Mouse (Mus musculus): ENCODE measurements around the gene Sp7. TPM values are rescaled to one million over a fixed set of nuclear protein-coding genes. Genes with fewer than 3 reads are reported as not detected.

The Sp7 gene
- total RNA-seq, 1 experiment, result 0.09 TPM

DNA sequence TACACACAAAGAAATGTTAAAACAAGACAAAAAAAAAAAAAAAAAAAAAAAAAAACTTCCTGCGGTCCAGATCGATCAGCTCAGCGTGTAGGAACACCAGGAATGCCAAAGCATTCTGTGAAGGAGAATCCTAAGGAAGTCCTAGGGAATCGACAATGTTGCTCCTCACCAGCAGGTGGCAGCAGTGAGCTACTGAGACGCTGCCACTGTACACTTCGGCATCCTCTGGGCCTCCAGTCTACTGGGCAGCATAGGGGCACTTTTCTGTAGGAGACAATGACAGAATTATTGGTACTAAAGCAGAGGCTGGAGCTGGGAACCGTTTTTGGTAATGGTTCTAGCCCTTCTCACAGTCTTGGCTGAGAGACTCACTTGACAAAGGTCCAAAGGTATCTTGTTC lies 14.6 kb upstream of the Sp7 start:
- Histone ChIP-seq H3K36me3 (ENCODE audit: control insufficient read depth, insufficient read depth, low read length, poor library complexity, severe bottlenecking) (no peaks in the 10 kb centered on the region), H3K9ac (ENCODE audit: insufficient read depth, low read depth, low read length, poor library complexity, severe bottlenecking) (no peak overlapping the region), H3K9me3 (ENCODE audit: control insufficient read depth, insufficient read depth, low read depth, low read length) (no peaks in the 10 kb centered on the region), H3K27ac (ENCODE audit: insufficient read depth, low read depth, low read length, poor library complexity, severe bottlenecking) (no peak overlapping the region), H3K4me1 (ENCODE audit: control insufficient read depth in 2 of 2, insufficient read depth in 2 of 2, low read length in 2 of 2, poor library complexity in 1 of 2) (peaks cover 0 to 16% of the 10 kb centered on the region in 2 experiments; a peak in 2 of 4 replicates), H3K4me3 (ENCODE audit: insufficient read depth in 1 of 2, low read depth in 1 of 2, low read length in 2 of 2, poor library complexity in 1 of 2, severe bottlenecking in 1 of 2) (no peak overlapping the region)
- TF ChIP-seq ZC3H11A (IDR thresholded peaks at IDR 0.05; ENCODE audit: borderline replicate concordance, low read depth, low read length), result peak; percentile 87; the same call in 1 of the 2 replicates
- peak; percentile 93 for TF ChIP-seq ZNF384 (IDR thresholded peaks at IDR 0.05; ENCODE audit: low read depth, low read length)
- no peak for TF ChIP-seq CHD2 (IDR thresholded peaks at IDR 0.05; ENCODE audit: low read depth, low read length)
- TF ChIP-seq HCFC1 (IDR thresholded peaks at IDR 0.05; ENCODE audit: borderline replicate concordance, insufficient read depth, low read length), result 0 out of 2 replicates have a peak, but pooled peaks have one; percentile 38
- no peak for TF ChIP-seq MAFK (IDR thresholded peaks at IDR 0.05; ENCODE audit: insufficient read depth, low read depth, low read length)
- in situ Hi-C loops (cut with MboI; ENCODE audit: low sequenced_read_pairs in 2 of 2, unreplicated experiment in 2 of 2), result no loop called here
- peak; percentile 77 for DNase-seq (ENCODE audit: low read depth, low spot score)

DNA sequence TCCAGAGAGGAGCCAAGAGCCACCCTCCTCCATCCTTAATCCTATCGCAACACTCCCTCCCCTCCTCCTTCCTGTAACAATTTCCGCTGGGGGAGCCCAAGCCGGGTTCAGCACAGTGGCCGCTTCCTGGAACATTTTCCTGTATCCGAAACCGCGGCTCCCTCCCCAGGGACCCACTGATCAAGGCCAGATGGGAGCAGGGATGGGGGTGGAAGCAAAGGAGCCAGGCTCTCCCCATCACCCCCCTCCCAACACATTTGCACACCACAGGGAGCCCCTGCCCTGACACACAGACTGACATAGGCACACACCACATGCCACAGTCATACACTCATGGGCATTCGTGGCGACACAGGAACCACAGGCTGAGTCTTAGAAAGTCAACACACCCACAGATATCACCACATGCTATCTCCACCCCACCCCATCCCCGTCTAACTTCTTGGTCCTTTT lies 10.9 kb upstream of the Sp7 start:
- H3K27ac ChIP-seq (ENCODE audit: insufficient read depth, low read depth, low read length, poor library complexity, severe bottlenecking), result no peak overlapping the region
- in situ Hi-C loops (cut with MboI; ENCODE audit: low sequenced_read_pairs in 2 of 2, unreplicated experiment in 2 of 2), result no loop called here
- DNase-seq (ENCODE audit: low read depth, low spot score), result no peak
- TF ChIP-seq MAFK (IDR thresholded peaks at IDR 0.05; ENCODE audit: insufficient read depth, low read depth, low read length), result no peak
- no peak for TF ChIP-seq HCFC1 (IDR thresholded peaks at IDR 0.05; ENCODE audit: borderline replicate concordance, insufficient read depth, low read length)
- TF ChIP-seq ZNF384 (IDR thresholded peaks at IDR 0.05; ENCODE audit: low read depth, low read length), result no peak
- TF ChIP-seq CHD2 (IDR thresholded peaks at IDR 0.05; ENCODE audit: low read depth, low read length), result no peak
- no peak for TF ChIP-seq ZC3H11A (IDR thresholded peaks at IDR 0.05; ENCODE audit: borderline replicate concordance, low read depth, low read length)
- peak overlapping the region in 1 of 2 experiments; percentile 14; a peak in 1 of 4 replicates for H3K4me3 ChIP-seq (ENCODE audit: insufficient read depth in 1 of 2, low read depth in 1 of 2, low read length in 2 of 2, poor library complexity in 1 of 2, severe bottlenecking in 1 of 2)
- no peaks in the 10 kb centered on the region for H3K9me3 ChIP-seq (ENCODE audit: control insufficient read depth, insufficient read depth, low read depth, low read length)
- H3K9ac ChIP-seq (ENCODE audit: insufficient read depth, low read depth, low read length, poor library complexity, severe bottlenecking), result 0 out of 2 replicates have a peak overlapping the region, but pooled peaks have one; percentile 12
- peaks cover 3 to 11% of the 10 kb centered on the region in 2 experiments; a peak in 3 of 4 replicates for H3K4me1 ChIP-seq (ENCODE audit: control insufficient read depth in 2 of 2, insufficient read depth in 2 of 2, low read length in 2 of 2, poor library complexity in 1 of 2)
- no peaks in the 10 kb centered on the region for H3K36me3 ChIP-seq (ENCODE audit: control insufficient read depth, insufficient read depth, low read length, poor library complexity, severe bottlenecking)

DNA sequence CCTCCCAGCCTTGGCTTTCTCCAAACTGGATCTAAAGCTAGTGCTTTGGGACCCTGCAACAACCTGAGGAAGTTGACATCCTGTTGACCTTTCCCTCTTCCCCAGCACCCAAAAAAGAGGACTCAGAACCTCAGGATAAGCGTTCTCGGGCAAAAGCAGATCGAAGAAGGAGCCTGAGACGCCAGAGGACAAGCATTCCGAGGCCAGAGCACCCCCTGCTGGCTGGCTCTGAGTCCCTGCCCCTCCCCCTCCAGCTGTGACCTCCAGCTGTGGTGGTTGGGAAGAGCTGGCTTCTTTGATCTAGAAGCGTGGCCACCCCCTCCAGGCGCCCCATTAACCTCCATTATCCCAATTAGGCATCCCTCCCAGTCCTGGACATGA lies 10.2 kb upstream of the Sp7 start:
- Histone ChIP-seq H3K4me1 (ENCODE audit: control insufficient read depth in 2 of 2, insufficient read depth in 2 of 2, low read length in 2 of 2, poor library complexity in 1 of 2) (peaks cover 3 to 11% of the 10 kb centered on the region in 2 experiments; a peak in 3 of 4 replicates), H3K27ac (ENCODE audit: insufficient read depth, low read depth, low read length, poor library complexity, severe bottlenecking) (no peak overlapping the region), H3K9ac (ENCODE audit: insufficient read depth, low read depth, low read length, poor library complexity, severe bottlenecking) (peak overlapping the region; percentile 63; the same call in 1 of the 2 replicates), H3K9me3 (ENCODE audit: control insufficient read depth, insufficient read depth, low read depth, low read length) (no peaks in the 10 kb centered on the region), H3K4me3 (ENCODE audit: insufficient read depth in 1 of 2, low read depth in 1 of 2, low read length in 2 of 2, poor library complexity in 1 of 2, severe bottlenecking in 1 of 2) (peak overlapping the region; percentile 80 to 85), H3K36me3 (ENCODE audit: control insufficient read depth, insufficient read depth, low read length, poor library complexity, severe bottlenecking) (no peaks in the 10 kb centered on the region)
- TF ChIP-seq CHD2 (IDR thresholded peaks at IDR 0.05; ENCODE audit: low read depth, low read length) (peak; percentile 52; the same call in 1 of the 2 replicates), HCFC1 (IDR thresholded peaks at IDR 0.05; ENCODE audit: borderline replicate concordance, insufficient read depth, low read length) (peak; percentile 45; the same call in 1 of the 2 replicates), ZNF384 (IDR thresholded peaks at IDR 0.05; ENCODE audit: low read depth, low read length) (no peak), ZC3H11A (IDR thresholded peaks at IDR 0.05; ENCODE audit: borderline replicate concordance, low read depth, low read length) (no peak)
- in situ Hi-C loops (cut with MboI; ENCODE audit: low sequenced_read_pairs in 2 of 2, unreplicated experiment in 2 of 2), result no loop called here
- DNase-seq (ENCODE audit: low read depth, low spot score), result peak; percentile 91

DNA sequence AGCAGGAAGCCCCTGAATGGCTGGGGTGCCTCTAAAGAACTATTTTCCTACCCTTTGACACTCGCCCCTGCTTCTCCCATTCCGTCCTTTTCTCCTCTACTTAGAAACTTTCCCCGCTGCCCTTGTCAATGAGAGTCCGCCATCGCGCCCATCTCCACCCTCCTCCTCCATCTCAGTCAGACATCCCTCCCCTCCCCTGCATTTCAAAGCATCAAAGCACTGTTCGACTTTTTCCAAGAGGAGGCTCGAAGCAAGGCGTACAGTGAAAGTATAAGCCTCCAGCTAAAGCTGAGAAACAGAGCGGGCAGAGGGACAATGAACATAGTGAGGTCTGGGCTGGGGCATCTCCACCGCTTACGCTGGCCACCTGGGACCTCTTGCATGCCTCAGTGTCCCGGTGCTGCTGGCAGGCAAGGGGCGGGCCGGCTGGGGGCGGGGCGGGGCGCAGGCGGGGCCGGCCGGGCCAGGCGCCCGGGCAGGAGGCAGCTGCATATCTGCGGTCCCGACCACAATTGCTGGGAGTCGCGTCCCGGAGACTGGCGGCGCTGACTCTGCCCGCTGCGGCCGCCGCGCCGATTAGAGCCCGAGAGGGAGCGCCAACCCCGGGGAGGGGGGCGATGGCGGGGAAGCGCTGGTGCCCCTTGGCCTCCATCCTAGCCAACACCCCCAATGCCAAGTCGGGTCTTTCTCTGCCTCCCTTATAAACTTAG lies 9.6 kb upstream of the Sp7 start:
- H3K4me1 ChIP-seq (ENCODE audit: control insufficient read depth in 2 of 2, insufficient read depth in 2 of 2, low read length in 2 of 2, poor library complexity in 1 of 2), result peaks cover 3 to 8% of the 10 kb centered on the region in 2 experiments; a peak in 3 of 4 replicates
- in situ Hi-C loops (cut with MboI; ENCODE audit: low sequenced_read_pairs in 2 of 2, unreplicated experiment in 2 of 2), result no loop called here
- peak overlapping the region; percentile 63 for H3K9ac ChIP-seq (ENCODE audit: insufficient read depth, low read depth, low read length, poor library complexity, severe bottlenecking)
- no peak for DNase-seq (ENCODE audit: low read depth, low spot score)
- TF ChIP-seq CHD2 (IDR thresholded peaks at IDR 0.05; ENCODE audit: low read depth, low read length), result no peak
- TF ChIP-seq ZC3H11A (IDR thresholded peaks at IDR 0.05; ENCODE audit: borderline replicate concordance, low read depth, low read length), result no peak
- no peak for TF ChIP-seq ZNF384 (IDR thresholded peaks at IDR 0.05; ENCODE audit: low read depth, low read length)
- 0 out of 2 replicates have a peak, but pooled peaks have one; percentile 6 for TF ChIP-seq MAFK (IDR thresholded peaks at IDR 0.05; ENCODE audit: insufficient read depth, low read depth, low read length)
- TF ChIP-seq HCFC1 (IDR thresholded peaks at IDR 0.05; ENCODE audit: borderline replicate concordance, insufficient read depth, low read length), result no peak
- H3K36me3 ChIP-seq (ENCODE audit: control insufficient read depth, insufficient read depth, low read length, poor library complexity, severe bottlenecking), result no peaks in the 10 kb centered on the region
- no peaks in the 10 kb centered on the region for H3K9me3 ChIP-seq (ENCODE audit: control insufficient read depth, insufficient read depth, low read depth, low read length)
- peak overlapping the region; percentile 80 to 85 for H3K4me3 ChIP-seq (ENCODE audit: insufficient read depth in 1 of 2, low read depth in 1 of 2, low read length in 2 of 2, poor library complexity in 1 of 2, severe bottlenecking in 1 of 2)
- no peak overlapping the region for H3K27ac ChIP-seq (ENCODE audit: insufficient read depth, low read depth, low read length, poor library complexity, severe bottlenecking)
